Mouse (Mus musculus) urinary bladder, postnatal 10 days (tissue): ENCODE results near the gene Olfr395.
"Not testable (repeated sequence)": the region's sequence is repeated elsewhere in the genome, so short reads cannot be mapped to it uniquely, and the experiment has no call there.

Source experiments
- DNase-seq: peaks from one replicate; pipeline ENCODE4 v3.0.0; 2022; ENCODE audit warnings: low spot score

The Olfr395 gene

DNA sequence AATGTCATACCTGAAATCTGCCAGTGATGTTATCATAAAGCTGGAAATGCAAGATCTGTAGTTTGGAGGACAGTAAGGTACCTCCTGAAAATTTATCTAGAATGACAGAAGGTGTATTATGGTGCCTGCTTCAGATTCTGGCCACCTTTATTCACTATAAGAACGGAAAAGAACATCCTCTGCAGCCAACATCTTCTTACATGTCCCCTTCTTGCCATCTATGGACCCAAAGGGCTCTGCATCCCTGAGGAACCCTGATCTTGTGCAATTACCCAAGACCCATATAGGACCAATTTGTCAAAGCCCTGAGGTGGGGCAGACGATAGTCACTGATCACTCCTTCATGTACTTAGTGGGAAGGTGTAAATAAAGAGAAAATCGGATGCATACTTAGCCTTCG, at the start of gene Olfr395:
Gene Olfr395, minus strand, starts transcription at position 101 of the 400 bp plus-strand sequence.
- DNase-seq, result not testable (repeated sequence)

DNA sequence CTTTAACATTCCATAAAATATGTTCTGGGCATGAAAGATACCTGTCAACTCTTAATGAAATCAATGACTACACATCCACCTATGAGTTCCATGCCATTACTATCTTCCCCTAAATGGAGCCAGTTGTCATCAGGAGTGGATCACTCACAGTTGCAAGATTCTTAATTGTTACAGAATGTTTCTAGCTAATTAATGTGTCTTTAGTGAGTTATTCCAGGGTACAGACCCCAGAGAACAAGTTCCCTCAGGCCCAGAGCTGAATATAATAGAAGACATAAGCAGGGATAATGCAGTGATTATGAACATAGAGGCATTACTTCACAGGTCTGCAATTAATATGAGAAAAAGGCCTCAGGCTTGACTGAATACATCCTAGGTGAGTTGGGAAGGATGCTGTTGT, 27.3 kb upstream of the Olfr395 start, which contains the start of gene Olfr23:
Gene Olfr23, plus strand, starts transcription at position 301 of the 400 bp plus-strand sequence.
- no peak for DNase-seq

DNA sequence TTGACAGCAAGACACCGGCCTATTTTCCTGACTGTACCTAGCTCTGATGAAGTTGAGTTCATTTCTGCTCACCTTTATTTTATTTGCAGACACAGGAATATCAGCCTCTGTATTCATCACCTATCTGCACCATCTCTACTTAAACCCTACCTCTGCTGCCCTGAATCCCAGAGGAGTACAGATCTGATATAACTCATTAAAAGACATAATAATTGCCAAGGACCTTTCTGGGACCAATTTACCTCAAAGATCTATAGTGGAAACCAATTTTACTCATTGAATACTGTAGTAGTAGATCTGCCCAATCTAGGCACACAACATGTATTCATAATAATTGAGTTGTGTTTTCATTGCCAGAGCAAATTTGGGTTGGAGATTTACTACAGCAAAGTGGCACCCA, 18.4 kb downstream of the Olfr395 start, which contains the start of gene Olfr394:
Gene Olfr394, minus strand, starts transcription at position 101 of the 400 bp plus-strand sequence.
- no peak for DNase-seq
